In genomic region chr1:74505393-74505720, GRCm38 (mm10) we compare ENCODE assay signal across 8 mouse cellular contexts. TPM values are rescaled to one million over a fixed set of nuclear protein-coding genes. Genes with fewer than 3 reads are reported as not detected.
A peak's percentile ranks its signal among the peaks of the same experiment; 100 is the strongest.
DNase-seq lines count a peak whose midpoint lies in the region; ATAC-seq and TF ChIP-seq lines count a peak whose summit lies in the region.

No protein-coding gene starts in this region.

- no peaks in the 10 kb centered on the region for H3K36me3 ChIP-seq in embryonic facial prominence, embryonic 12.5 days
- no peaks in the 10 kb centered on the region for H3K36me3 ChIP-seq in hindbrain, postnatal 0 days (ENCODE audit: insufficient read depth, low read length)
- H3K36me3 ChIP-seq in midbrain, postnatal 0 days (ENCODE audit: insufficient read depth, low read length): no peaks in the 10 kb centered on the region

- H3K4me3 ChIP-seq in layer of hippocampus, adult 2 months: peak overlapping the region; percentile 98
- peak overlapping the region; percentile 76 for H3K4me3 ChIP-seq in embryonic facial prominence, embryonic 12.5 days
- H3K4me3 ChIP-seq in hindbrain, postnatal 0 days (ENCODE audit: low read length): peak overlapping the region; percentile 87
- H3K4me3 ChIP-seq in midbrain, postnatal 0 days (ENCODE audit: low read depth, low read length): peak overlapping the region; percentile 73

- H3K4me2 ChIP-seq in embryonic facial prominence, embryonic 12.5 days (replicated peaks): peak overlapping the region; percentile 78
- peak overlapping the region; percentile 87 for H3K4me2 ChIP-seq in hindbrain, postnatal 0 days (ENCODE audit: low read depth, low read length)
- peak overlapping the region; percentile 73 for H3K4me2 ChIP-seq in midbrain, postnatal 0 days (ENCODE audit: low read depth, low read length, poor library complexity, severe bottlenecking)

- H3K9me3 ChIP-seq in embryonic facial prominence, embryonic 12.5 days: no peaks in the 10 kb centered on the region
- H3K9me3 ChIP-seq in hindbrain, postnatal 0 days (ENCODE audit: low read length): no peaks in the 10 kb centered on the region
- H3K9me3 ChIP-seq in midbrain, postnatal 0 days (ENCODE audit: low read length): no peaks in the 10 kb centered on the region

- no peaks in the 10 kb centered on the region for H3K27me3 ChIP-seq in embryonic facial prominence, embryonic 12.5 days
- no peaks in the 10 kb centered on the region for H3K27me3 ChIP-seq in hindbrain, postnatal 0 days (ENCODE audit: insufficient read depth, low read length)
- H3K27me3 ChIP-seq in midbrain, postnatal 0 days (ENCODE audit: insufficient read depth, low read length): no peaks in the 10 kb centered on the region

- H3K4me1 ChIP-seq in embryonic facial prominence, embryonic 12.5 days: peaks cover 25% of the 10 kb centered on the region
- H3K4me1 ChIP-seq in hindbrain, postnatal 0 days (ENCODE audit: insufficient read depth, low read length): peaks cover 24% of the 10 kb centered on the region
- H3K4me1 ChIP-seq in midbrain, postnatal 0 days (ENCODE audit: insufficient read depth, low read length): peaks cover 11% of the 10 kb centered on the region; the same call in 1 of the 2 replicates

- peak overlapping the region; percentile 80 for H3K27ac ChIP-seq in layer of hippocampus, adult 2 months
- H3K27ac ChIP-seq in embryonic facial prominence, embryonic 12.5 days: peak overlapping the region; percentile 91
- H3K27ac ChIP-seq in hindbrain, postnatal 0 days: peak overlapping the region; percentile 64
- peak overlapping the region; percentile 59; the same call in 1 of the 2 replicates for H3K27ac ChIP-seq in midbrain, postnatal 0 days (ENCODE audit: low read depth, low read length)

- WGBS in embryonic facial prominence, embryonic 12.5 days: under 1% methylated on average over 22 of the region's 22 CpGs
- WGBS in hindbrain, postnatal 0 days: 1% methylated on average over 22 of the region's 22 CpGs
- under 1% methylated on average over 22 of the region's 22 CpGs for WGBS in midbrain, postnatal 0 days

- no peak for TF ChIP-seq CTCF in layer of hippocampus, adult 2 months (conservative IDR thresholded peaks at IDR 0.05)
- no peak for TF ChIP-seq CTCF in hindbrain, postnatal 0 days (IDR thresholded peaks at IDR 0.05; ENCODE audit: low read depth)
- TF ChIP-seq CTCF in midbrain, postnatal 0 days (IDR thresholded peaks at IDR 0.05): no peak

- ATAC-seq in embryonic facial prominence, embryonic 12.5 days (ENCODE audit: insufficient number of reproducible peaks, insufficient read depth, low FRiP score, low TSS enrichment): no peak
- no peak for ATAC-seq in hindbrain, postnatal 0 days
- no peak for ATAC-seq in midbrain, postnatal 0 days (ENCODE audit: low FRiP score)

- H3K9ac ChIP-seq in embryonic facial prominence, embryonic 12.5 days: peak overlapping the region; percentile 96
- peak overlapping the region; percentile 68 for H3K9ac ChIP-seq in hindbrain, postnatal 0 days (replicated peaks; ENCODE audit: low read length)
- peak overlapping the region; percentile 75 for H3K9ac ChIP-seq in midbrain, postnatal 0 days (replicated peaks; ENCODE audit: low read length, poor library complexity, severe bottlenecking)

- DNase-seq in layer of hippocampus, adult 2 months (ENCODE audit: low spot score in 2 of 2): peak in 1 of 2 experiments; percentile 3
- no peak for DNase-seq in layer of hippocampus, adult 9-11 months
- no peak for DNase-seq in hindbrain, postnatal 0 days (ENCODE audit: low spot score)
- DNase-seq in midbrain, postnatal 0 days (ENCODE audit: low spot score): no peak
- no peak for DNase-seq in right cerebral cortex, postnatal 4 days
- DNase-seq in embryo, embryonic 11 days: no peak
- DNase-seq in spleen, postnatal 14 days (ENCODE audit: low spot score in 2 of 2): no peak

RNA-seq across cellular contexts. Expression of gene Cnot9, which starts 0.5 kb away (rescaled TPM):
- total RNA-seq in layer of hippocampus, adult 2 months (2021): 10 to 100 TPM; 21.9 to 24.0 TPM
- polyA plus RNA-seq in embryonic facial prominence, embryonic 12.5 days (2016; fragmentation: Nextera tagmentation; extraction: Ambion mirVana): 70.1 and 71.5 TPM in 2 replicates
- total RNA-seq in hindbrain, postnatal 0 days (2014; rRNA removed): 30.3 and 36.7 TPM in 2 replicates
- polyA plus RNA-seq in hindbrain, postnatal 0 days (2015; fragmentation: Nextera tagmentation; extraction: Ambion mirVana): 45.4 and 46.0 TPM in 2 replicates
- total RNA-seq in midbrain, postnatal 0 days (2014; rRNA removed): 40.3 and 40.8 TPM in 2 replicates
- 43.0 and 47.4 TPM in 2 replicates for polyA plus RNA-seq in midbrain, postnatal 0 days (2015; fragmentation: Nextera tagmentation; extraction: Ambion mirVana)

RNA-seq across cellular contexts. Expression of gene Plcd4, which starts 37.3 kb away (rescaled TPM):
- 10 to 100 TPM; 18.4 to 20.4 TPM for total RNA-seq in layer of hippocampus, adult 2 months (2021)
- 0.89 and 1.2 TPM in 2 replicates for polyA plus RNA-seq in embryonic facial prominence, embryonic 12.5 days (2016; fragmentation: Nextera tagmentation; extraction: Ambion mirVana)
- total RNA-seq in hindbrain, postnatal 0 days (2014; rRNA removed): 11.0 and 11.5 TPM in 2 replicates
- 8.7 and 11.4 TPM in 2 replicates for polyA plus RNA-seq in hindbrain, postnatal 0 days (2015; fragmentation: Nextera tagmentation; extraction: Ambion mirVana)
- total RNA-seq in midbrain, postnatal 0 days (2014; rRNA removed): 4.9 and 9.4 TPM in 2 replicates
- polyA plus RNA-seq in midbrain, postnatal 0 days (2015; fragmentation: Nextera tagmentation; extraction: Ambion mirVana): 7.1 and 7.3 TPM in 2 replicates

RNA-seq across cellular contexts. Expression of gene Usp37, which starts 38.7 kb away (rescaled TPM):
- 10 to 100 TPM; 22.9 to 23.4 TPM for total RNA-seq in layer of hippocampus, adult 2 months (2021)
- 39.8 and 41.7 TPM in 2 replicates for polyA plus RNA-seq in embryonic facial prominence, embryonic 12.5 days (2016; fragmentation: Nextera tagmentation; extraction: Ambion mirVana)
- 13.0 and 25.3 TPM in 2 replicates for total RNA-seq in hindbrain, postnatal 0 days (2014; rRNA removed)
- 17.4 and 21.3 TPM in 2 replicates for polyA plus RNA-seq in hindbrain, postnatal 0 days (2015; fragmentation: Nextera tagmentation; extraction: Ambion mirVana)
- total RNA-seq in midbrain, postnatal 0 days (2014; rRNA removed): 19.3 and 25.7 TPM in 2 replicates
- 16.4 and 18.5 TPM in 2 replicates for polyA plus RNA-seq in midbrain, postnatal 0 days (2015; fragmentation: Nextera tagmentation; extraction: Ambion mirVana)
